Mouse (Mus musculus) neural tube, embryonic 12.5 days (tissue): Measurements from ENCODE around the gene Hck. TPM values are rescaled to one million over a fixed set of nuclear protein-coding genes. Genes with fewer than 3 reads are reported as not detected.
A peak's percentile ranks its signal among the peaks of the same experiment; 100 is the strongest.

Experiments used
- ATAC-seq: fragments of 200-750 bp; cut with Nextera tagmentation; 2 replicates; pipeline ENCODE4 v1.8.0; 2017; ENCODE audit warnings: low read depth, mild to moderate bottlenecking, moderate TSS enrichment, moderate library complexity; ENCODE audit not compliant: low FRiP score
- H3K27ac ChIP-seq: fragments of 300-500 bp; sonication (generic); 2 replicates; pipeline ENCODE4 v1.5.1; 2016
- H3K27me3 ChIP-seq: fragments of 300-500 bp; sonication (generic); replicated peaks from 2 replicates; pipeline ENCODE4 v1.6.1; 2016; ENCODE audit warnings: mild to moderate bottlenecking
- H3K36me3 ChIP-seq: fragments of 300-500 bp; sonication (generic); 2 replicates; pipeline ENCODE4 v1.6.1; 2016; ENCODE audit warnings: mild to moderate bottlenecking
- H3K4me1 ChIP-seq: fragments of 300-500 bp; sonication (generic); 2 replicates; pipeline ENCODE4 v1.6.1; 2016
- H3K4me2 ChIP-seq: fragments of 300-500 bp; sonication (generic); replicated peaks from 2 replicates; pipeline ENCODE4 v1.6.1; 2016; ENCODE audit warnings: mild to moderate bottlenecking
- H3K4me3 ChIP-seq: fragments of 300-500 bp; sonication (generic); 2 replicates; pipeline ENCODE4 v1.5.1; 2016
- H3K9ac ChIP-seq: fragments of 300-500 bp; sonication (generic); 2 replicates; pipeline ENCODE4 v1.6.1; 2016; ENCODE audit warnings: mild to moderate bottlenecking
- H3K9me3 ChIP-seq: fragments of 300-500 bp; sonication (generic); 2 replicates; pipeline ENCODE4 v1.6.1; 2016; ENCODE audit warnings: mild to moderate bottlenecking
- whole genome bisulfite sequencing: fragments of 180-500 bp; shearing (Covaris S2); methylation state at CpG from one replicate; pipeline ENCODE4 v1.1.7; 2016; 5-methylcytosine and 5-hydroxymethylcytosine counted together
- polyA plus RNA-seq: library from polyadenylated mRNA; unstranded; fragments of >200 nt; fragmentation: Nextera tagmentation; extraction: Ambion mirVana; gene quantifications from 2 replicates; pipeline ENCODE4 v1.2.1, GENCODE M21; 2016

Gene Hck
- 2.5 and 2.6 TPM in 2 replicates for polyA plus RNA-seq

DNA sequence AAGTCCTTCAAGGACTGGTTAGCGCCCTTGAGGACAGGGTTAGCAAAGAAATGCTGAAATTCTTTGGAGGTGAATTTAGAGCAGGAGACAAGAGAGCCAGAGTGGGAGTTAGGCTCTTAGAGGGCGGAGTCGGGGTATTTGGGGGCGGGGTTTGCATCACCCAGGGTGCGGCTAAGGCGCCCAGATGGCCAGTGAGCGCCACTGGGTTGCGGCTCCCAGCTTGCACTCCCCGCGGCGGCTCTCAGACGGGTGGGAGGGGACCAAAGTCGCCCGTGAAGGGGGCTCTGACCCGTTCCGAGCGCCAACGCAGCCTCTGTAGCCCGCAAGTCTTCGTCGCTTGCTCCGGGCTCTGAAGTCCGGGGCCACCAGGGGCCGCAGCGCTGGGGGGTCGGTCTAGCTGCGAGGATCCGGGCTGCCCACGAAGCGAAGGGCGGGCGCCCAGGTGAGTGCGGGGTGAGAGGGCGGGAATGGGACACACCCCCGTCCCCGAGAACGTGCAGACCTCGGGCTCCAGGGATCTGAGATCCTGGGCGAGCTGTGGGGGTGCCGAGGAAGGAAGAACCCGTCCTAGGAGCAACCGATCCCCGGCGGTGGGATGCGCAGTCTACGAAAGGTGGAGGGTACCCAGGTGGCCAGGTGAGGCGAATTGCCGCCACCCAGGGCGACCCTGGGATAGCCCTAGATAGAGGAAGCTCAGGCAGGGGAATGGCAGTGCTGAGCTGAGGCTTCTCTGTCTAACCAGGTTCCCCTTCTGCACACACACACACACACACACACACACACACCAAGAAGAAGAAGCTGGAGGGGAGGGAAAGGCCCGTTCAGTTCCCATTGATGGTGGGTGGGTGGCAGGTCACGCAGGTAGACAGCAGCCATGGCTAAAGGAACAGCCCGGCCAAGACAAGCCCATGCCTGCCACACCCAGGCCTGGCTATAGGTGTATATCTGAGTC is at the start of gene Hck:
Gene Hck (plus strand): TSS at position 156 of the 952 bp plus-strand sequence.
- H3K27me3 ChIP-seq = peaks cover 38% of the 10 kb centered on the region
- H3K27ac ChIP-seq = no peak within 1 kb of the TSS
- WGBS = 3% methylated on average over 52 of the region's 52 CpGs
- H3K4me3 ChIP-seq = peak within 1 kb of the TSS; percentile 34
- H3K4me2 ChIP-seq = peak within 1 kb of the TSS; percentile 79
- peaks cover 12% of the 10 kb centered on the region for H3K4me1 ChIP-seq
- 0 out of 2 replicates have a peak within 1 kb of the TSS, but pooled peaks have one; percentile 35 for H3K9ac ChIP-seq
- no peaks in the 10 kb centered on the region for H3K9me3 ChIP-seq
- peak; percentile 37; the same call in 1 of the 2 replicates for ATAC-seq
- H3K36me3 ChIP-seq = no peaks in the 10 kb centered on the region

GRCm38 (mm10) chr2:153060216-153060615 is 48.1 kb upstream of the Hck start:
- H3K9ac ChIP-seq = no peak overlapping the region
- no peak overlapping the region for H3K4me3 ChIP-seq
- no peak overlapping the region for H3K4me2 ChIP-seq
- no peaks in the 10 kb centered on the region for H3K9me3 ChIP-seq
- H3K4me1 ChIP-seq = no peaks in the 10 kb centered on the region
- no peak overlapping the region for H3K27ac ChIP-seq
- WGBS = 89% methylated on average over 7 of the region's 7 CpGs
- no peaks in the 10 kb centered on the region for H3K36me3 ChIP-seq
- ATAC-seq = no peak
- H3K27me3 ChIP-seq = no peaks in the 10 kb centered on the region

GRCm38 (mm10) chr2:153063394-153063793 is 44.9 kb upstream of the Hck start:
- no peaks in the 10 kb centered on the region for H3K9me3 ChIP-seq
- H3K4me3 ChIP-seq = no peak overlapping the region
- H3K27ac ChIP-seq = no peak overlapping the region
- no peak overlapping the region for H3K4me2 ChIP-seq
- 64% methylated on average over 3 of the region's 3 CpGs for WGBS
- no peak overlapping the region for H3K9ac ChIP-seq
- 0 out of 2 replicates have a peak, but pooled peaks cover 5% of the 10 kb centered on the region for H3K27me3 ChIP-seq
- ATAC-seq = no peak
- no peaks in the 10 kb centered on the region for H3K4me1 ChIP-seq
- H3K36me3 ChIP-seq = no peaks in the 10 kb centered on the region

- H3K4me1 ChIP-seq = no peaks in the 10 kb centered on the region
- ATAC-seq = no peak
- H3K27ac ChIP-seq = no peak overlapping the region
Measured at GRCm38 (mm10) chr2:153064190-153064970, 43.9 kb upstream of the Hck start.

GRCm38 (mm10) chr2:153065747-153066508 is 42.3 kb upstream of the Hck start, which contains the start of gene Ccm2l:
Ccm2l (plus strand) TSS chr2:153065955.
- Histone ChIP-seq H3K4me1 (no peaks in the 10 kb centered on the region), H3K27me3 (peaks cover 27% of the 10 kb centered on the region)
- no peak for ATAC-seq

More at GRCm38 (mm10) chr2:153064190-153064970, 43.9 kb upstream of the Hck start:
- H3K4me2 ChIP-seq = no peak overlapping the region
- WGBS = 78% methylated on average over 9 of the region's 9 CpGs
- no peak overlapping the region for H3K9ac ChIP-seq
- H3K27me3 ChIP-seq = peaks cover 12% of the 10 kb centered on the region
- no peaks in the 10 kb centered on the region for H3K36me3 ChIP-seq
- H3K4me3 ChIP-seq = no peak overlapping the region
- no peaks in the 10 kb centered on the region for H3K9me3 ChIP-seq

GRCm38 (mm10) chr2:153066991-153067390 is 41.3 kb upstream of the Hck start:
- Histone ChIP-seq H3K36me3 (no peaks in the 10 kb centered on the region), H3K4me1 (peaks cover 7% of the 10 kb centered on the region), H3K4me3 (no peak overlapping the region), H3K9ac (no peak overlapping the region), H3K4me2 (no peak overlapping the region), H3K9me3 (no peaks in the 10 kb centered on the region), H3K27me3 (peaks cover 37% of the 10 kb centered on the region), H3K27ac (no peak overlapping the region)
- WGBS = 35% methylated on average over 6 of the region's 6 CpGs
- ATAC-seq = no peak

More at GRCm38 (mm10) chr2:153065747-153066508, 42.3 kb upstream of the Hck start, which contains the start of gene Ccm2l:
- Histone ChIP-seq H3K4me2 (no peak within 1 kb of the TSS), H3K36me3 (no peaks in the 10 kb centered on the region), H3K9ac (no peak within 1 kb of the TSS), H3K4me3 (no peak within 1 kb of the TSS), H3K9me3 (no peaks in the 10 kb centered on the region), H3K27ac (no peak within 1 kb of the TSS)
- 57% methylated on average over 12 of the region's 12 CpGs for WGBS

DNA sequence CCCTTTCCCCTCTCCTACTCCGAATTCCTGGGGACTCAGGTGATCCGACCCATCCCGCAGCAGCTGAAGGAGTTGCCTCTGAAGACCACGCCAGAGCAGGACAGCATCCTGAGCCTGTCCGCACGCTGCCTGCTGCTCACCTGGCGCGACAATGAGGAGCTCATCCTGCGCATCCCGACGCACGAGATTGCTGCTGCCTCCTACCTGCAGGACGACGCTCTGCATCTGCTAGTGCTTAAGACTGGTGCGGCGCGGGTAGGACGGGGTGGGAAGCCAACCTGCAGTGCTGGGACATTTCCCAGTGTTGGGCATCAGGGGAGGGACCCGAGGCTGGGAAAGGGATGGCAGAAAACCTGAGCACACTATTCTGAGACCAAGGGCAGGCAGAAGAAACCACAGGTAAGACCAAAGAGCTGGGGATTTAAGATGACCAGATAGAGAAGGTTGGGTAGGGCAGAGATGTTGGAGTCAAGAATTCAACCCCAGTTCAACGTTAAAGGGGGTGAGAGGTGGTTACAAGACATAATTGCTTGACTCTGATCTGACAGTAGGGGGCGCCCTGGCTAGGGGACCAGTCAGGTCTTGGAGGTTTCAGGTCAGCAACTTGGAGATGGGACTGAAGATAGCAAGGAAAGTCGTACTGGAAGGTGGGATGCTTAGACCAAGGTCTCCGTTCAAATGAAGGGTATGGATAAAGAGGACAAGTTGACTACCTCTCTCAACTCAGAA is 37.3 kb upstream of the Hck start:
- WGBS = 11% methylated on average over 23 of the region's 23 CpGs
- H3K36me3 ChIP-seq = no peaks in the 10 kb centered on the region
- peak overlapping the region; percentile 63; the same call in 1 of the 2 replicates for H3K4me2 ChIP-seq
- no peak overlapping the region for H3K9ac ChIP-seq
- H3K4me3 ChIP-seq = no peak overlapping the region
- H3K4me1 ChIP-seq = peaks cover 9% of the 10 kb centered on the region
- no peaks in the 10 kb centered on the region for H3K9me3 ChIP-seq
- ATAC-seq = 0 out of 2 replicates have a peak, but pooled peaks have one; percentile 17
- H3K27ac ChIP-seq = no peak overlapping the region
- peaks cover 55% of the 10 kb centered on the region for H3K27me3 ChIP-seq

DNA sequence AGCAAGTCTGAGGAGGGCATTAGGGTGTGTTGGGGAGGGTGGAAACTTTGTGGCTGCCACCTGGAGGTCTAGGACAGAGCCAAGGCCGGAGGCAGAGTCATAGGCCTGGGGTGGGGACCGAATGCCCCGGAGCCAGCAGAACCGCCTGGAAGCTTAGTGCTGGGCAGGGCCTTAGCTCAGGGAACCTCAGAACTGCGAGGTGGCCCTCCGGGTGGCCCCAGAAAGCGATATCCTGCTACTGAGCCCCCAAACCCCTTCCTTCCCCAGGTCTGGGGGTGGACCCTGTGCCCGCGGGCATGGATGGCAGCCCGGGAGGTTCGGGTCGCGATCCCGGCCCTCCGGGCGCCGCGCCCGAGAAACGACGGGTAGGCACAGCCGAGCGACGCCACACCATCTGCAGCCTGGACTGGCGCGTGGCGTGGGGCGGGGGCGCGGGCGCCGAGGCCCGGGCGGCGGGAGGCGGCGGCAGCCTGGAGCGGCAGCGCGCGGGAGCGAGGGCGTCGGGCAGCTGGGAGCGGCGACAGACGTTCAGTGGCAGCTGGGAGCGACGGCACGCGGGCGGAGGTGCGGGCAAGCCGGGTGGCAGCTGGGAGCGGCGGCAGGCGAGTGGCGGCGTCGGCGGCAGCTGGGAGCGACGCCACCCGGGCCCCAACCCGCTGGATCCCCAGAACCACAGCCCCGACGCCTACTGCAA is 36.6 kb upstream of the Hck start:
- H3K9ac ChIP-seq = peak overlapping the region; percentile 53
- no peaks in the 10 kb centered on the region for H3K9me3 ChIP-seq
- H3K27me3 ChIP-seq = peaks cover 55% of the 10 kb centered on the region
- H3K36me3 ChIP-seq = no peaks in the 10 kb centered on the region
- peak; percentile 59 for ATAC-seq
- H3K4me3 ChIP-seq = peak overlapping the region; percentile 32
- no peak overlapping the region for H3K27ac ChIP-seq
- peaks cover 9% of the 10 kb centered on the region for H3K4me1 ChIP-seq
- H3K4me2 ChIP-seq = peak overlapping the region; percentile 63
- WGBS = 6% methylated on average over 67 of the region's 67 CpGs

DNA sequence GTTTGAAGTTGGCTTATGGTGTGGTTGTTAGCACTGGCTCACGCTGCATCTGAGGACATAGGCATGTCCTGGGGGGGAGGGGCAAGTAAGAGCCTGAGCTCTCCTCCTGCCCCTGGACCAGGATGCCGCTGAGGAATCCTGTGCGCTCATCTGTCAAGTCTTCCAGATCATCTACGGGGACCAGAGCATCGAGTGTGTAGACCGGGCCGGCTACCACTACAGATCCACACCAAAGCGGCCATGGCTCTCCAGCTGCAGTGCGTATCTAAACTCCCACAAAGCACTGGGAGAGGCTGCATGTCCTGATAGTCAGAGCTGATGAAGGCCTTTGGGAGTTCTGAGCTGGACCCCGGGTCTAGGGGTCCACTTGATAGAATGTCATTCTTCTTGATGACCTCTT is 33.6 kb upstream of the Hck start:
- no peak for ATAC-seq
- no peaks in the 10 kb centered on the region for H3K36me3 ChIP-seq
- H3K9me3 ChIP-seq = no peaks in the 10 kb centered on the region
- peaks cover 9% of the 10 kb centered on the region for H3K4me1 ChIP-seq
- no peak overlapping the region for H3K27ac ChIP-seq
- WGBS = 86% methylated on average over 10 of the region's 10 CpGs
- H3K4me2 ChIP-seq = no peak overlapping the region
- no peak overlapping the region for H3K4me3 ChIP-seq
- H3K9ac ChIP-seq = no peak overlapping the region
- peaks cover 41% of the 10 kb centered on the region for H3K27me3 ChIP-seq

- no peak for ATAC-seq
- H3K27ac ChIP-seq = no peak overlapping the region
- no peaks in the 10 kb centered on the region for H3K36me3 ChIP-seq
- H3K4me2 ChIP-seq = no peak overlapping the region
- H3K27me3 ChIP-seq = peaks cover 28% of the 10 kb centered on the region
- H3K4me3 ChIP-seq = no peak overlapping the region
- no peaks in the 10 kb centered on the region for H3K9me3 ChIP-seq
- H3K9ac ChIP-seq = no peak overlapping the region
- H3K4me1 ChIP-seq = peaks cover 9% of the 10 kb centered on the region
- WGBS = 71% methylated on average over 2 of the region's 2 CpGs
Measured at GRCm38 (mm10) chr2:153075961-153076360, 32.3 kb upstream of the Hck start.
